Mouse (Mus musculus) frontal cortex, postnatal 25 days (tissue): ENCODE results near the gene Rasgef1c.

Source experiments
- DNase-seq, 2 experiments: peaks; one replicate each; pipeline ENCODE4 v3.0.0; 2022; ENCODE audit warnings: low spot score in 2 of 2

The Rasgef1c gene

DNA sequence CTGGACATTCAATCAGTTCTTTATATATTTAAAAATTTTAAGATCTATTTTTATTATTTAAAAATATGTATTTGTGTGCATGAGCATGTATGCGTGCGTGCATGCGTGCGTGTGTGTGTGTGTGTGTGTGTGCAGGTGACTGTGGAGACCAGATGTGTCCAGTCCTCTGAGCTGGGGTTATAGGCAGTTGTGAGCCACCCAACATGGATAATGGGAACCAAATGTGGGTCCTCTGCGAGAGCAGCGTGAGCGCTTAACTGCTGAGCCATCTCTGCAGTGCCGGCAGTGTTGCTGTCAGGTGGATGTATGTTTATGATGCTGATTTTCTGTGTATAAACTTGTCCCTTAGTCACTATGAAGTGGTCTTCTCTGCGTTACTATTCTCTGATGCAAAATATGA, 21.9 kb downstream of the Rasgef1c start:
- no peak for DNase-seq

DNA sequence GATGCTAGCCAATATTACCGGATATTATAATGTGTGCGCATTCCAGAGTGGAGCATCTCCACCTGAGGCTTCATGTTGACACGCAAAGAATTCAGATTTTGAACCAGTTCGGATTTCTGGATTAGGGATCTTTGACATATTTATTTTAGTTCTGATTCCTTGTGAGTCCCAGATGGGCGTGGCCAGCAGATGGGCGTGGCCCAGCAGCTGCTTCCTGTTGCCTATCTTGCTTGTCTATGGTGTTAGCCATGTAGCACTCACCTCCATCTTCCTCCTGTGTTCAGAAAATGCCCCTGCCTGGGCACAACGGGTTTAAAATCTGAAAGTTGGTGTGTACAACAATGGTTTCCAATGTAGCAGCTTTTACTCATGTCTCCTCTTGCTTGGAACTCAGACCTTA, 24.5 kb downstream of the Rasgef1c start:
- no peak for DNase-seq

DNA sequence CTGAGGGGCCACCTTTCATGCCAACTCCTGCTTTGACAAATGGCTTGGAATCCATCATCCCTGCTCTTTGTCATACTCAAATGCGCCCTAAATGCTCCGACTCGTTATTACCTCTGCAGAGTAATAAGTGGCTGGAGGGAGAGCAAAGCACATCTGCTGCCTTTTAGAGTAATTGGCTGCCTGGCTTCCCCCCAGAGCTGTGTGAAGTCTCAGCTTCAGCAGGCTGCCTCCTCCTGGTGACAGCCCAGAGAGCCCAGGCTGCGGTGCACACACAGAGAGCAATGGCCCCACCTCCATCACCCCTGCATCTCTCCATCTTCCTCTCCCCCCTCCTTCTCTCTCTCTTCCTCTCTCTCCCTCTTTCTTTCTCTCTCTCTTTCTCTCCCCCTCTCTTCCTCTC, 25.5 kb downstream of the Rasgef1c start:
- DNase-seq: no peak

GRCm38 (mm10) chr11:49927670-49928069, 26.0 kb downstream of the Rasgef1c start:
- DNase-seq: no peak

DNA sequence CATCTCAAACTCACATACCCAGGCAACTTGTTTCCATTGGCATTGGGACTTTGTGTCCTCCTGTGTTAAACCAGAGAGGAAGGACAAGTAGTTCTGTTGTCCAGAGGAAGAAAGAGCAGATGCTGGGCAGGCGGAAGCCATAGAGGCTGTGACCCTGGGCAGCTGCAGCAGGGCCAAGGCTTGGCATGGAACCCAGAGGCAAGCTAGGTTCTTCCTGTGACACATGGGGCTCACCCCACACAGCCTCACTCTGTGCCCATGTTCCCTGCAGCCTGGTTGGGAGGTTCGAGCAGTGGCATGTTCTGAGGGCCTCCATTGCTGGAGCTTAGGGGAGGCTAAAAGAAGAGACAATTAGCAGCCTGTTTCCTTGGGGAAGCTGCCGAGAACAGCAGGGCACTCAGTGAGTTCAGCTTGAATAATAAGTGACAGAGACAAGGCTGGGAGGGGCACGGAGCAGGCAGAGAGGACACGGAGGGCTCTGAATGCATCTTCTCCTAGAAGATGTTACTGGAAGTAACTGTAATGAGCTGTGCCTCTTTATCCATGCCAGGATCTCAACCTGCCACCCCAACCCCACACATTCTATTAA, 29.5 kb downstream of the Rasgef1c start:
- DNase-seq: no peak

- no peak for DNase-seq
These were observed 30.2 kb downstream of the Rasgef1c start for GRCm38 (mm10) chr11:49931853-49932252.

DNA sequence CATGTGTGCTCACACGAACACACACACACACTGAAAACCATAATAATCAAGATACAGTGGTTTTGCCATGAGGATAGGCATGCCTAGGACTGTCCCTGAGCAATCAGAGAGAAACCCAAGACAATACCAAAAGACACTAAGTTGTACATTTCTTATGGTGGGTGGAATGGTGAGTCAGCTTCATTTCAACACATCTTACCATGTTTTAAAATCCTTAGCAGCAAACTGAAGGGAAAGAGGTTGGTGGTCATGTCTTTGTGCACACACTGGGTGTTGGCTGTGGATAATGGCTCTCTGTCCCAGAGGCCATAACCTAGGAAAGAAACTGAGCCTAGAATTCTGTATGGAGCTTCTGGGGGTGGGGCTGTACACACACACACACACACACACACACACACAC, 32.2 kb downstream of the Rasgef1c start:
- no peak for DNase-seq

- no peak for DNase-seq
These were observed 32.7 kb downstream of the Rasgef1c start for GRCm38 (mm10) chr11:49934322-49934721.

- DNase-seq: no peak
These were observed 34.8 kb downstream of the Rasgef1c start for GRCm38 (mm10) chr11:49936458-49936857.

- DNase-seq: no peak
These were observed 36.1 kb downstream of the Rasgef1c start for GRCm38 (mm10) chr11:49937779-49938178.

GRCm38 (mm10) chr11:49938258-49939164, 36.9 kb downstream of the Rasgef1c start:
- no peak for DNase-seq

DNA sequence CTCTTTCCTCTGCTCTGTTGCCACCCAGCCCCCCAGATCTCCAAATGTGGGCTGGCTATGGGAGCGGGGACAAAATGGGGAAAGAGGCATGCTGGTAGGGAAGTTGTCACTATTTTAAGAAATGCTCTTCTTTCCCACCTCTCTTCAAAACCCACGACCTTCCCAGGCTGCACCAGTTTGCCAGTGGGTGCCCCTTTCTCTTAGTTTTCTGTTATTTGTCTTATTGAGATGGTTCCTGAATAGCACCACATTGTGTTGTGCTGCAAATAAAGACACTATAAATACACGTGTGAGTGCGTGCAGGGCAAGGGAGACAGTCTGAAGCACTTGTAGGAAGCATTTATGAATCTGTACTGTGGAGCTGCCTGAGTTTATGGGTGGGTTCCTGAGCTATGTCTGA, 41.2 kb downstream of the Rasgef1c start:
- no peak for DNase-seq

DNA sequence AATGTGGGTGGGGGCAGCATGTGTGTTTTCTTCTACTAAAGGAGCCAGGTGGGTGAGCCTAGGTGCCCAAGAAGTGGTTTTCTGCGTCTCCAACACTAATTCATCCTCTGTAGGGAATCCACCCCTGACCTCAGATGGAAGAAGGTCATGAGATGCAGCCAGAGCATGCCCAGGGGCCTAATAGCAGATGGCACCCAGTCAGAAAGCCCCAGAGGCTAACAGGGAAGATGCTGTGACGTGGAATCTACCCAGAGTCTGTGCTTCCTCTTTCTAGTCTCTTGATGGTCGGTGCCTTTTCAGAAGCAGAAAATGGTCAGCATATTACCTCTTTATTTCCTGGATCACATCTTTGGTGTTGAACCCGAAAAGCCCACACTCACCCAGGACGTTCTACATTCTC, 42.3 kb downstream of the Rasgef1c start:
- DNase-seq: no peak

DNA sequence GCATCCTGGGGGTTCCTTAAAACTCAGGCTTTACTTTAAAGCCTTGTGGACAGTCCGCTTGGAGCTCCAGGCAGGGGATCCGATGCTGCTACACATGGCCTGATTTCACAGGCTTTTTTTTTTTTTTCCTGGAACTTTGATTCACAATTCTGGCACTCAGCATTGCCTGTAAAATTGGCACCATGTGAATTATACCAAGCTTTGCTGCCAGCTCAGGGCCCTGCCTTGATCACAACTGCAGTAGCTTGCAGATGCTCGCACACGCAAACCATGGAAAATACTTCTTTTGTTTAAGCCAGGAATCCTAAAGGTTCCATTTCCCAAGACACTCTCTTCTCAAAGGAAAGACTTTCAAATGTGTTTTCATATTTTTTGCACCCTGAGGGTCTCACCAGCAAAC, 44.1 kb downstream of the Rasgef1c start:
- DNase-seq: no peak

DNA sequence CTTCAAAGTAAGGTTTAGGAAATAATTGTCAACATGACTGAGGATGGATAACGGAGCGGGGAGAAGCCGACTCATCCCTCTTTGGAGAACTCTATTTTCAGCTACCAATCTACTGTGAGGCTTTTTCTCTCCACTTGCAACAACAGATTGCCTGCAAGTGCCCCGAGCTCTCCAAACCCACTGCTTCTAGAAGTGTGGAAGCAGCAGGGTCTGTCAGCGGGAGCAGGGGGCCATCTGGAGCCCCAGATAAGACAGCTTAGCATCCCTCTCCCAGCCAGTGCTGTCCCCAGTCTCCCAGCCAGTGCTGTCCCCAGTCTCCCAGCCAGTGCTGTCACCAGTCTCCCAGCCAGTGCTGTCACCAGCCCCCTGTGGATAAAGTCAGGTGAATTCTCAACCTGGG, 48.2 kb downstream of the Rasgef1c start:
- no peak for DNase-seq

- DNase-seq: no peak
These were observed 52.0 kb downstream of the Rasgef1c start for GRCm38 (mm10) chr11:49953616-49954015.

DNA sequence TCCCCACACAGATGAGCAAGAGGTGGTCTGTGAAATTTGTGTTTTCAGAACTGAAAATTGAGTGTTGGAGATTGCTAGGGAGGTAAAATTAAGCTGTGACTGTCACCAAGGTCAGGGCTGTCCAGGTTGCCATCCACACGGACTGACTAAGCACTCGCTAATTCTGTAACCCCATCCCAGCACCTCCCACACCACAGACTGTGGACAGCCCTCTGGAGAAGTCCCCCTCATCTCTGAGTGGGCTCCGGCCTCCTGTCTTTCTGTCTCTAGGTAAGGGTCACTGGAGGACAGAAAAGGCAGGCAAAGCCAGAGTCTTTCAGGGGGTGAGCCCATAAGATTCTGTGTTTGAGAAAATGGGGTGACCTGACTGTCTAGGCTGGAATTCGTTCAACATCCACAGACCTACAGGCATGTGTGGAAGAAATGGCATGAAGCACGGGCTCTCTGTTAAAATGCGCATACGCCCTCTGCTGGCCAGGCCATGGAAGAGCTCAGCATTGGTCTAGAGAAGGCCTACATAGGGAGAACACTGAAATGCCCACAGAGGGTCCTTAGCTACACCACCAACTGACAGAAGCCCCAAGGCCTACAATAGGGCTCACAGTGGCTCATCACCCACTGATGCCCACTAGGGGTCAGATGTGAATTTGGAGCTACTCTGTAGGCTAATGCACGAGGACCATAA, 54.1 kb downstream of the Rasgef1c start:
- peak; percentile 59 to 70 for DNase-seq

DNA sequence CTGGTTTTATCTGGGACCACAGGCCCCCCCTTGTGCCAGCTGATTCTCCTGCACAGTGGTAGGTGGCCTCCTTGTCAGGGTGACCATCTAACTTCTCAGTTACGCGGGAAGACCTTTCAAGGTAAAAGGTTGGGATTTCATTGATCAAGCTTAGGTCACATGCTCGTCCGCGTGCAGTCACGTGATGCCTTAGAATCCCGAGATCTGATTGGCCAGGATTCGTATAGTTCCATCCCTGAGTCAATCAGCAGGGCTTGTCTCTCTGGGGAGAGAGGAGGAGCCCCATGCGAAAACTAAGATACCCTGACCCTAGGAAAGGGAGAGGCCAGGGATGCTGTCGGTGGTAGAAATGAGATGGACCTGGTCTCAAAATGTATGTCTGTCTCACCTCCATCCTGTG, 56.4 kb downstream of the Rasgef1c start:
- no peak for DNase-seq

GRCm38 (mm10) chr11:49961098-49961740, 59.6 kb downstream of the Rasgef1c start:
- peak; percentile 55 to 60 for DNase-seq

GRCm38 (mm10) chr11:49965320-49965719, 63.7 kb downstream of the Rasgef1c start:
- no peak for DNase-seq

DNA sequence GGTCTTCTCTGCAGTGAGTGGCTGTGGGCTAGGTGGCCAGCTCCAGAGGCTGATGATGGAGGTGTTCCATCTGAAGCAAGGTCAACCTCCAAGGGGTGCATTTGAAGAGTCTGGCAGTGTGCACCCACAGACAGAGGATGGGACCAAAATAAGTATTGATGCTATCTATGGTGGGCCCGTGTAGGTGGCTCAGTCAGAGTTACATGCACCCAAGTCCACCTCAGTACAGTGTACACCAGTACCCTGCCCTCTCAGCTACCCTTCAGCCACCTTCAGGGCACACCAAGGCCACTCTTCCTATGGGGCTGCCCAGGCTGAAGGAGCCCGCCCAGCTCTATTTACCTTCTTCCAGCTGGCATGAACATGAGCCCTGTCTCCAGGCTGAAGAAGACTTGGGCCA, 68.1 kb downstream of the Rasgef1c start:
- DNase-seq: no peak

GRCm38 (mm10) chr11:49973657-49974340, 72.2 kb downstream of the Rasgef1c start:
- no peak for DNase-seq
